Mouse (Mus musculus) ZHBTc4 (cell line): Measurements from ENCODE around the gene Sec23a.

ENCODE experiments used
- DNase-seq: peaks from one replicate; pipeline ENCODE4 v3.0.0-alpha.2; 2011; ENCODE audit warnings: low read depth, low spot score

Gene Sec23a

GRCm38 (mm10) chr12:58985766-58986165, 26.1 kb downstream of the Sec23a start:
- no peak for DNase-seq

- peak; percentile 85 for DNase-seq
Measured at GRCm38 (mm10) chr12:58981178-58981661, 30.6 kb downstream of the Sec23a start.

GRCm38 (mm10) chr12:58976966-58977365, 34.9 kb downstream of the Sec23a start:
- peak; percentile 51 for DNase-seq

GRCm38 (mm10) chr12:58964583-58964982, 47.2 kb downstream of the Sec23a start:
- peak; percentile 60 for DNase-seq

GRCm38 (mm10) chr12:58960844-58961243, 51.0 kb downstream of the Sec23a start:
- DNase-seq, result no peak

- no peak for DNase-seq
Measured at GRCm38 (mm10) chr12:58956624-58957023, 55.2 kb downstream of the Sec23a start.

GRCm38 (mm10) chr12:58956162-58956561, 55.7 kb downstream of the Sec23a start:
- DNase-seq, result no peak

GRCm38 (mm10) chr12:58947879-58948278, 63.9 kb downstream of the Sec23a start:
- no peak for DNase-seq

- peak; percentile 64 for DNase-seq
Measured at GRCm38 (mm10) chr12:58947231-58947630, 64.6 kb downstream of the Sec23a start.

- no peak for DNase-seq
Measured at GRCm38 (mm10) chr12:58942544-58942943, 69.3 kb downstream of the Sec23a start.

- DNase-seq, result no peak
Measured at GRCm38 (mm10) chr12:58934580-58934979, 77.2 kb downstream of the Sec23a start.

GRCm38 (mm10) chr12:58924996-58925395, 86.8 kb downstream of the Sec23a start:
- DNase-seq, result peak; percentile 24

- peak; percentile 54 for DNase-seq
Measured at GRCm38 (mm10) chr12:58924025-58924424, 87.8 kb downstream of the Sec23a start.

GRCm38 (mm10) chr12:58920775-58921174, 91.0 kb downstream of the Sec23a start:
- DNase-seq, result no peak

GRCm38 (mm10) chr12:58919516-58919915, 92.3 kb downstream of the Sec23a start:
- peak; percentile 67 for DNase-seq

GRCm38 (mm10) chr12:58909826-58910225, 102.0 kb downstream of the Sec23a start:
- no peak for DNase-seq
